Mouse (Mus musculus) forebrain, embryonic 15.5 days (tissue): ENCODE results near the gene Rps6ka2. TPM values are rescaled to one million over a fixed set of nuclear protein-coding genes. Genes with fewer than 3 reads are reported as not detected.

ENCODE experiments used
- ATAC-seq: fragments of 200-750 bp; cut with Nextera tagmentation; replicated peaks from 2 replicates; pipeline ENCODE4 v1.8.0; 2017; ENCODE audit warnings: mild to moderate bottlenecking, moderate TSS enrichment, moderate library complexity
- H3K27ac ChIP-seq: fragments of 300-500 bp; sonication (generic); replicated peaks from 2 replicates; pipeline ENCODE4 v1.5.1; 2015; ENCODE audit warnings: mild to moderate bottlenecking, inconsistent platforms
- H3K27me3 ChIP-seq: fragments of 300-500 bp; sonication (generic); 2 replicates; pipeline ENCODE4 v1.6.1; 2015; ENCODE audit warnings: inconsistent platforms
- H3K36me3 ChIP-seq: fragments of 300-500 bp; sonication (generic); 2 replicates; pipeline ENCODE4 v1.6.1; 2015; ENCODE audit warnings: mild to moderate bottlenecking, inconsistent platforms
- H3K4me1 ChIP-seq: fragments of 300-500 bp; sonication (generic); 2 replicates; pipeline ENCODE4 v1.6.1; 2015; ENCODE audit warnings: inconsistent platforms
- H3K4me2 ChIP-seq: fragments of 300-500 bp; sonication (generic); replicated peaks from 2 replicates; pipeline ENCODE4 v1.6.1; 2015; ENCODE audit warnings: mild to moderate bottlenecking, inconsistent platforms
- H3K4me3 ChIP-seq: fragments of 300-500 bp; sonication (generic); 2 replicates; pipeline ENCODE4 v1.5.1; 2015; ENCODE audit warnings: mild to moderate bottlenecking, inconsistent platforms
- H3K9ac ChIP-seq: fragments of 300-500 bp; sonication (generic); replicated peaks from 2 replicates; pipeline ENCODE4 v1.6.1; 2015; ENCODE audit warnings: mild to moderate bottlenecking, inconsistent platforms
- H3K9me3 ChIP-seq: fragments of 300-500 bp; sonication (generic); 2 replicates; pipeline ENCODE4 v1.6.1; 2016; ENCODE audit warnings: inconsistent platforms
- WGBS: fragments of 180-500 bp; shearing (Covaris S2); methylation state at CpG from one replicate; pipeline ENCODE4 v1.1.7; 2015; ENCODE audit warnings: mixed read lengths; 5-methylcytosine and 5-hydroxymethylcytosine counted together
- polyA plus RNA-seq: library from polyadenylated mRNA; unstranded; fragments of >200 nt; fragmentation: Nextera tagmentation; extraction: Ambion mirVana; gene quantifications from 2 replicates; pipeline ENCODE4 v1.2.1, GENCODE M21; 2015

Rps6ka2 gene
- polyA plus RNA-seq, 1 experiment from 2014 or later: 23.0 TPM

- no peak for ATAC-seq
- Histone ChIP-seq H3K4me1 (peaks cover 19% of the 10 kb centered on the region), H3K27me3 (no peaks in the 10 kb centered on the region), H3K9ac (no peak overlapping the region), H3K4me2 (no peak overlapping the region), H3K27ac (no peak overlapping the region), H3K4me3 (no peak overlapping the region), H3K36me3 (no peaks in the 10 kb centered on the region), H3K9me3 (no peaks in the 10 kb centered on the region)
- WGBS: 63% methylated on average over 4 of the region's 4 CpGs
These were observed 42.0 kb downstream of the Rps6ka2 start for GRCm38 (mm10) chr17:7211893-7212292.

GRCm38 (mm10) chr17:7213214-7213613, 43.3 kb downstream of the Rps6ka2 start:
- H3K36me3 ChIP-seq: no peaks in the 10 kb centered on the region
- H3K4me1 ChIP-seq: peaks cover 26% of the 10 kb centered on the region
- no peak overlapping the region for H3K4me2 ChIP-seq
- ATAC-seq: no peak
- H3K4me3 ChIP-seq: no peak overlapping the region
- H3K9ac ChIP-seq: no peak overlapping the region
- no peaks in the 10 kb centered on the region for H3K27me3 ChIP-seq
- H3K9me3 ChIP-seq: no peaks in the 10 kb centered on the region
- WGBS: 93% methylated on average over 2 of the region's 2 CpGs
- no peak overlapping the region for H3K27ac ChIP-seq

GRCm38 (mm10) chr17:7214061-7214460, 44.1 kb downstream of the Rps6ka2 start:
- Histone ChIP-seq H3K4me1 (peaks cover 34% of the 10 kb centered on the region), H3K9ac (no peak overlapping the region), H3K27me3 (no peaks in the 10 kb centered on the region), H3K4me3 (no peak overlapping the region), H3K9me3 (no peaks in the 10 kb centered on the region), H3K36me3 (no peaks in the 10 kb centered on the region), H3K27ac (no peak overlapping the region), H3K4me2 (no peak overlapping the region)
- no peak for ATAC-seq
- WGBS: 83% methylated on average over 3 of the region's 3 CpGs

- Histone ChIP-seq H3K9ac (no peak overlapping the region), H3K4me1 (peaks cover 28% of the 10 kb centered on the region), H3K4me3 (no peak overlapping the region), H3K4me2 (no peak overlapping the region), H3K36me3 (no peaks in the 10 kb centered on the region), H3K27me3 (no peaks in the 10 kb centered on the region), H3K27ac (peak overlapping the region; percentile 61), H3K9me3 (no peaks in the 10 kb centered on the region)
- ATAC-seq: peak; percentile 23; the same call in 1 of the 2 replicates
- WGBS: 50% methylated on average over 11 of the region's 11 CpGs
These were observed 47.9 kb downstream of the Rps6ka2 start for GRCm38 (mm10) chr17:7217791-7218329.

GRCm38 (mm10) chr17:7218396-7218795, 48.5 kb downstream of the Rps6ka2 start:
- Histone ChIP-seq H3K27ac (peak overlapping the region; percentile 61), H3K4me1 (peaks cover 28% of the 10 kb centered on the region), H3K9ac (no peak overlapping the region), H3K4me2 (no peak overlapping the region), H3K9me3 (no peaks in the 10 kb centered on the region), H3K36me3 (no peaks in the 10 kb centered on the region), H3K4me3 (no peak overlapping the region), H3K27me3 (no peaks in the 10 kb centered on the region)
- WGBS: 88% methylated on average over 9 of the region's 9 CpGs
- no peak for ATAC-seq

- H3K4me1 ChIP-seq: peaks cover 28% of the 10 kb centered on the region
- no peak overlapping the region for H3K4me2 ChIP-seq
- H3K9ac ChIP-seq: no peak overlapping the region
- 42% methylated on average over 11 of the region's 11 CpGs for WGBS
- no peaks in the 10 kb centered on the region for H3K36me3 ChIP-seq
- H3K4me3 ChIP-seq: no peak overlapping the region
- no peaks in the 10 kb centered on the region for H3K27me3 ChIP-seq
- no peak for ATAC-seq
- no peaks in the 10 kb centered on the region for H3K9me3 ChIP-seq
- peak overlapping the region; percentile 61 for H3K27ac ChIP-seq
These were observed 49.3 kb downstream of the Rps6ka2 start for GRCm38 (mm10) chr17:7219044-7219718.

- no peak overlapping the region for H3K4me3 ChIP-seq
- no peak for ATAC-seq
These were observed 51.4 kb downstream of the Rps6ka2 start for GRCm38 (mm10) chr17:7221310-7221709.

GRCm38 (mm10) chr17:7222198-7222597, 52.3 kb downstream of the Rps6ka2 start:
- WGBS: 85% methylated on average over 2 of the region's 3 CpGs
- Histone ChIP-seq H3K4me2 (no peak overlapping the region), H3K9me3 (no peaks in the 10 kb centered on the region), H3K36me3 (no peaks in the 10 kb centered on the region), H3K9ac (no peak overlapping the region), H3K27ac (no peak overlapping the region), H3K4me1 (peaks cover 33% of the 10 kb centered on the region), H3K4me3 (no peak overlapping the region), H3K27me3 (no peaks in the 10 kb centered on the region)
- no peak for ATAC-seq

More at GRCm38 (mm10) chr17:7221310-7221709, 51.4 kb downstream of the Rps6ka2 start:
- peaks cover 28% of the 10 kb centered on the region for H3K4me1 ChIP-seq
- no peaks in the 10 kb centered on the region for H3K36me3 ChIP-seq
- H3K9ac ChIP-seq: no peak overlapping the region
- H3K4me2 ChIP-seq: no peak overlapping the region
- H3K9me3 ChIP-seq: no peaks in the 10 kb centered on the region
- H3K27me3 ChIP-seq: no peaks in the 10 kb centered on the region
- H3K27ac ChIP-seq: peak overlapping the region; percentile 57; the same call in 1 of the 2 replicates
- 90% methylated on average over 4 of the region's 4 CpGs for WGBS

GRCm38 (mm10) chr17:7228545-7228944, 58.6 kb downstream of the Rps6ka2 start:
- Histone ChIP-seq H3K27ac (no peak overlapping the region), H3K4me3 (no peak overlapping the region), H3K9ac (no peak overlapping the region), H3K4me1 (peaks cover 32% of the 10 kb centered on the region), H3K4me2 (no peak overlapping the region), H3K36me3 (no peaks in the 10 kb centered on the region), H3K27me3 (no peaks in the 10 kb centered on the region), H3K9me3 (no peaks in the 10 kb centered on the region)
- 88% methylated on average over 9 of the region's 9 CpGs for WGBS
- no peak for ATAC-seq

- Histone ChIP-seq H3K9me3 (no peaks in the 10 kb centered on the region), H3K9ac (no peak overlapping the region), H3K36me3 (no peaks in the 10 kb centered on the region), H3K4me2 (no peak overlapping the region), H3K27me3 (no peaks in the 10 kb centered on the region), H3K27ac (peak overlapping the region; percentile 69), H3K4me3 (no peak overlapping the region), H3K4me1 (peaks cover 34% of the 10 kb centered on the region)
- 67% methylated on average over 4 of the region's 4 CpGs for WGBS
- no peak; the same call in 1 of the 2 replicates for ATAC-seq
These were observed 61.4 kb downstream of the Rps6ka2 start for GRCm38 (mm10) chr17:7231312-7231711.

GRCm38 (mm10) chr17:7231790-7232189, 61.9 kb downstream of the Rps6ka2 start:
- peaks cover 2% of the 10 kb centered on the region; the same call in 1 of the 2 replicates for H3K36me3 ChIP-seq
- H3K4me2 ChIP-seq: no peak overlapping the region
- WGBS: 64% methylated on average over 8 of the region's 8 CpGs
- ATAC-seq: no peak
- H3K4me1 ChIP-seq: peaks cover 33% of the 10 kb centered on the region
- no peak overlapping the region for H3K9ac ChIP-seq
- H3K4me3 ChIP-seq: no peak overlapping the region
- H3K27me3 ChIP-seq: no peaks in the 10 kb centered on the region
- no peaks in the 10 kb centered on the region for H3K9me3 ChIP-seq
- peak overlapping the region; percentile 69 for H3K27ac ChIP-seq

- H3K36me3 ChIP-seq: peaks cover 2% of the 10 kb centered on the region; the same call in 1 of the 2 replicates
- H3K4me2 ChIP-seq: no peak overlapping the region
- H3K4me1 ChIP-seq: peaks cover 29% of the 10 kb centered on the region
- no peaks in the 10 kb centered on the region for H3K27me3 ChIP-seq
- no peak overlapping the region for H3K9ac ChIP-seq
- H3K9me3 ChIP-seq: no peaks in the 10 kb centered on the region
- H3K4me3 ChIP-seq: no peak overlapping the region
- peak; percentile 7; the same call in 1 of the 2 replicates for ATAC-seq
- H3K27ac ChIP-seq: peak overlapping the region; percentile 69
- 77% methylated on average over 7 of the region's 7 CpGs for WGBS
These were observed 62.5 kb downstream of the Rps6ka2 start for GRCm38 (mm10) chr17:7232400-7232799.
